Mouse (Mus musculus) adrenal gland, adult 2 months (tissue): Measurements from ENCODE around the gene N4bp1. TPM values are rescaled to one million over a fixed set of nuclear protein-coding genes. Genes with fewer than 3 reads are reported as not detected.

Source experiments
- DNase-seq: peaks from one replicate; pipeline ENCODE4 v3.0.0; 2021
- polyA plus RNA-seq: library from polyadenylated mRNA; depleted of rRNA; stranded (reverse); fragments of >200 nt; gene quantifications from 2 replicates; pipeline ENCODE4 v1.2.3, GENCODE M21; 2012; rRNA removed
- total RNA-seq, 2 experiments: library from RNA; stranded (reverse); gene quantifications; 2 replicates each; pipeline ENCODE4 v1.2.3; 2021

N4bp1 gene
- total and polyA plus RNA-seq, 3 experiments, result 19.9 to 45.6 (median 23.2) TPM

DNA sequence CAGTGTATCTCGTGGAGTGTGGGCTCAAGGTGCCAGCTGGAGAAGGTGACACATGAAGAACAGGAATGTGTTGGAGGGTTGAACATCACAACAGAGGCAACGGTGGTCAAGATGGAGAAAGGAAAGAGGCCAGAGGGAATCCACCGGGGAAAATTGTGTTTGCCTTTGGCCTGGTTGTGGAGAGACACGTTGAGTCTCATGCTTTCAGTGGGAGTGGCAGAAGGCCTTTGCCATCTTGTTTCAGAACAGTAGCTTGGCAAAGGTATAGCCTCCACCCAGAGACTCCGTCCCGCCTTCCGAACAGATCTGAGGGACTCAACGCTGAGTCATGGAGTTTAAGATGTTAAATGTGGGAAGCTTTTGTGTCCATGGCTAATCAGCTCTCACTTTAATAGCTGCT lies 119.4 kb downstream of the N4bp1 start:
- DNase-seq, result no peak

DNA sequence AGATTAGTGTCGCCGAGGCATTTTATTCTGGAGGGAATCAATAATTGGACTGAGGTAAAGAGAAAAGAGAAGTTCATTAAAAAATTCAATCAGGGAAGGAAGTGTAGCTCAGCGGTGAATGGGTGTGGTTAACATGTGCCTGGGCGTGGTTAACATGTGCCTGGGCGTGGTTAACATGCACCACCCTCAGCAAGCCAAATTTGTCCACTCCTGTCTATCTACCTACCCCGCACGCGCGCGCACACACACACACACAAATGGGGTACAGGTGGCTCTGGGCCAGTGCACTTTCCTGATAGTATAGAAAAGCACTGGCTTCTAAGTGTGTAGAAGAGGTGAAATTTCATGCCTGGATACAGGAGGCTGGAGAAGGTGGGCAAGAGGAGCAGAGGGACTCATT lies 119.9 kb downstream of the N4bp1 start:
- no peak for DNase-seq

DNA sequence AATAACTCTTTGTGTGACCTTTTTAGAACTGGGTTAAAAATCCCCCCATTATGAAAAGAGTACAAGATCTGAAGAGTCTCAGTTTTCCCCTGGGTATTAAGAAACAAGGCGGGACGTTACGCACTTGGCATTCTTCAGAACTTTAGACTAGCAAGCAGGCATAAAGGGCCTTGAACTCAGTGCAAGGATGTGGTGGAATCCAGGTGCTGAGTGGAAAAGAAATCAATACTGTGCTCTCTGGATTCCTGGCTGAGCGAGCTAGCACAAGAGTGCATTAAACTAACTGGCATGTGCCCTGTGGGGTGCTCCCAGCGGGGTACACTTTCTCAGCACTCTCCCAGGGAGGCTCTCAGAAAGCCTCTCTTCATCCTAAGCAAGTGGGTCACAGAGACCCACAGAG lies 122.3 kb downstream of the N4bp1 start:
- no peak for DNase-seq

DNA sequence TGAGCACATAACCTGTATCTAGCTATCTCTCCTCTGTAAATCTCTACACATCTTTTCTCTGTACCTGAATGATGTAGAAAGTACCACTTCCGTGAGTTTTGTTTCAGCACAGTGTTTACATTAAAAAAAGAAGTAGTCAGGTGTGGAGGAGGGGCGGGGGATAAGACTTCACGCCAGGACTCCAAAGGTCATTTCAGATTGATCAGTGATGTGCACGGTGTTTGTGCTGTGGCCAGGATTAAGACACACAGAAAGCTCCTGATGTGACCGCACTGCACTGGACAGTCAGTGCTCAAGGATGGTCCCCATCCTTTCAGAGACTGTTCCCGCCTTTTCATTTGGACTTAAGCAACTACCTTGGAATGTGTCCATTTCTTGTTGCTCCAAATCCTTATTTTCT lies 124.3 kb downstream of the N4bp1 start:
- DNase-seq, result no peak

DNA sequence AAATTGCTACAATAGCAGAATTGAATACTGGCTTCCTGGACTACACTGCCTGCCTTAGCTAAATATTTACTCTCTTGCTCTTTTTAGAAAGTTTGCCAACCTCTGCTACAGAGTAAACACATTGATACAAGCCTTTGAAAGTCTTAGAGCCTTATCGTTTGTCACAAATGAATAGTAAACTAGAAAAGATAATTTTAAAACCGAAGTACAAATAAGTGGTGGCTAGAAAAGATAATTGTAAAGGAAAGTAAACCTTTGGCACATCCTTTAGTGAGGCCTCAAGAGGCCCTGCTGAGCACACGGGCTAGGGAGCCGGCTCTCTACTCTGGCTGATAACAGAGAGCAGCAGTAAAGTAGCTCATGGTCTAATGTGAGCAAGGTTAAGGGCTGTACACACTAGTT lies 126.0 kb downstream of the N4bp1 start:
- DNase-seq, result no peak

DNA sequence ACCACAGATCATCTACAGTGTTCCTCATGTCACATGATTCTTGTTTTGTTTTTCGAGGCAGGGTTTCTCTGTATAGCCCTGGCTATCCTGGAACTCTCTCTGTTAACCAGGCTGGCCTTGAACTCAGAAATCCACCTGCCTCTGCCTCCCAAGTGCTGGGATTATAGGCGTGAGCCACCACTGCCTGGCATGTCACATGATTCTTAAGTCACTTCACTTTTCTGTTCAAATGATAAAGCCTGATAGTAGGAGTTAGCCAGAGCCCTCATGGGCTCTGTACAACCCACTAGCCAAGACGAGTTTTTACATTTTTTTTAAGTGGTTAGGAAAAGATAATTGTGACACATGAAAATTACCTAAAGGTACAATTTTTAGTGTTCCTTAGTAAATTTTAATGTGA lies 126.4 kb downstream of the N4bp1 start:
- DNase-seq, result no peak

Other genes starting within 250 kb of the N4bp1 start
- gene Gm10638, start 139.6 kb downstream of the N4bp1 start, total RNA-seq, result 1 to 10 TPM; 3.0 to 3.1 TPM
- gene Gm10638, start 139.6 kb downstream of the N4bp1 start, polyA plus RNA-seq, result 5.7 and 10.2 TPM in 2 replicates
- 10 to 100 TPM; 16.3 to 17.7 TPM for gene Siah1a, start 139.3 kb downstream of the N4bp1 start, total RNA-seq
- 10.9 and 12.5 TPM in 2 replicates for gene Siah1a, start 139.3 kb downstream of the N4bp1 start, polyA plus RNA-seq